Mouse (Mus musculus): ENCODE data around the gene 4930447C04Rik.

GRCm38 (mm10) chr12:72854377-72855032 is 86.1 kb downstream of the 4930447C04Rik start:
- no peak for TF ChIP-seq TAL1 (conservative IDR thresholded peaks at IDR 0.05; ENCODE audit: low read depth, low read length)
- no peak for TF ChIP-seq CTCF (IDR thresholded peaks at IDR 0.05; ENCODE audit: low read depth, low read length)

Measured in G1E (cell line).